Mouse (Mus musculus): ENCODE data around the gene Mttp. TPM values are rescaled to one million over a fixed set of nuclear protein-coding genes. Genes with fewer than 3 reads are reported as not detected.
A peak's percentile ranks its signal among the peaks of the same experiment; 100 is the strongest.

Gene Mttp
- total RNA-seq, 2 experiments from 2014 or later, result 1.8 TPM

DNA sequence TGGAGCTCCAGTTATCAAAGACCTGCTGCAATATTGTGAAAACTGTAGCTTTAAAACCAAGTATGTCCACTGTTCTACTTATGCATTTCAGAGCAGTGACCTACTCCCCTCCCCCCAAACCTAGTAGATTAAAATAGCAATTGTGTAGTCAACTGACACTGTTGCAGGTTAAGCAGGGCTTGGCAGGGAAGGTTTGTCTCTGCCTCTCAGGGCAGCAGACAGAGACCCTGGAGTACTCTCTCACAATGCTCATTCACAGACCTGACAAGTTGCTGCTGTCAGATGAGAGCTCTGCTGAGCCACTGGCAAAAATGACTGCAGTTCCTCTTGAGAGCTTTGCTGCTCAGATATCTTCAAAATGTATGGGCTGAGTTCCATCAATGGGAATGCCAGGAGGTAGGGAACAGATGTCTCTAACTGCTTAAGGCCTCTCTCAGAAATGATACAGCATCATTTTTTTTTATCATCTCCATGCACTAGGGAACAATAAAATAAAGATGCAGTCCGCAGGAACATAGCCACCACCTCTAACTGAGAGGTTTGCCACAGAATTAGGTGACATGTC lies 61.6 kb downstream of the Mttp start:
- DNase-seq, result no peak

DNA sequence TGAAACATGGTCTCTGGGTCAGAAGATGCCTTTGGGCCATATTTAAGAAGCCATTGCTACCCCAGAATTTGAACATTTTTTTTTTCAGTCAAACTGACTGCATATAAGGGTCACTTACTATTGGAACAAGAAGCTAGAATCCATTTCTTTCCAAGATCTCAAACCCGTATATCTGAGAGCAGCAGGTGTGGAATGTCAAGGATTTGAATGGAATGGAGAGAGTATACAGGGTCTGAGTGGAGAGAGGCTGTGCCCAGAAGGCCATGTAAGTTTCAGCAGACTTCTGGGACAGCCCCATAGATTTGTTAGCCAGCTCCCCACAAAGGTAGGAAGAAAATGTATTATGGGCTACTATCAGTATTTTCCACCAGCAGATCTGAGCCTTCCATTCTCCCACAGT lies 66.1 kb downstream of the Mttp start:
- no peak for DNase-seq

GRCm38 (mm10) chr3:138077476-138078340 lies 67.1 kb downstream of the Mttp start:
- DNase-seq, result no peak

- DNase-seq, result no peak
Observed at GRCm38 (mm10) chr3:138075209-138075608, 69.6 kb downstream of the Mttp start.

- no peak for DNase-seq
Observed at GRCm38 (mm10) chr3:138074214-138074613, 70.6 kb downstream of the Mttp start.

DNA sequence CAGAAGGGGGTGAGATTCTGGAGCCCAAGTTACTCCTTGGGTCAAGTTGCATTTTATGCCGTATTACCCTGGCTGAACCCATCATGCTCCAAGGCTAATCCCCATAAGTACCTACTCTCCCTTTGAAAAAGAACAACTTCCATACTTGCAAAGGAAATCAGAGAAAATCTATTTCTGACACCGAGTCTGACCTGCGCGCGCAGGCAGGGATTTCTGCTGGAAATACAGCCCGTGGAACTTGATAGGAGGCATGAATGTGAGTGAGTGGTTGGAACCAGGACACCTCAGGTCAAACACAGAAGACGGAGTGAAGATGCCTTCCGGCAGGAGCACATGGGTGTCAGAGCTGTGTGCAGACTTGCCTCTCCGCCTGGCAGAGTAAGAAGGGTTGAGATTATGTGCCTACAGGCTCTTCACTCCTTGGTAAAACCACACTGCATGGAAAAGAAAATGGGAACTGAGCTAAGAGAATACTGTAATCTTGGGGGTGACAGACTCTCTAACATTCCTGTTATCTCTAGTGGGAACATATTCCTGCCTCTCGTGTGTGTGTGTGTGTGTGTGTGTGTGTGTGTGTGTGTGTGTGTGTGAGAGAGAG lies 73.2 kb downstream of the Mttp start:
- DNase-seq, result peak; percentile 45

DNA sequence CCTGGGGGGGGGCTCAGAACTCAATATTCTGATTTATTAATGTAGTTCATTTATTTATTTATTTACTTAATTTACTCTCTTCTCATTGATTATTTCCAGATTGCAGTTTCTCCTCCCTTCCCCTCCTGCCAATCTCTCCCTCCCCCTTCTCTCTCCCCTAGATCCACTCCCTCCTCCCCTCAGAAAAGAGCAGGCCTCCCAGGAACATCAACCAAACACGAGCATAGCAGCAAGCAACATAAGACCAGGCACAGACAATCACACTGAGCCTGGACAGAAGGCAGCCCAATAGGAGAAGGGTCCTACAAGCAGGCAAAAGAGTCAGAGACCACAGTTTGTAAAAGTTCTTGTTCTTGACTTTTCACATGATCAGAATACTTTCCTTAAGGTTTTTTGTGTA lies 73.8 kb downstream of the Mttp start:
- DNase-seq, result no peak

DNA sequence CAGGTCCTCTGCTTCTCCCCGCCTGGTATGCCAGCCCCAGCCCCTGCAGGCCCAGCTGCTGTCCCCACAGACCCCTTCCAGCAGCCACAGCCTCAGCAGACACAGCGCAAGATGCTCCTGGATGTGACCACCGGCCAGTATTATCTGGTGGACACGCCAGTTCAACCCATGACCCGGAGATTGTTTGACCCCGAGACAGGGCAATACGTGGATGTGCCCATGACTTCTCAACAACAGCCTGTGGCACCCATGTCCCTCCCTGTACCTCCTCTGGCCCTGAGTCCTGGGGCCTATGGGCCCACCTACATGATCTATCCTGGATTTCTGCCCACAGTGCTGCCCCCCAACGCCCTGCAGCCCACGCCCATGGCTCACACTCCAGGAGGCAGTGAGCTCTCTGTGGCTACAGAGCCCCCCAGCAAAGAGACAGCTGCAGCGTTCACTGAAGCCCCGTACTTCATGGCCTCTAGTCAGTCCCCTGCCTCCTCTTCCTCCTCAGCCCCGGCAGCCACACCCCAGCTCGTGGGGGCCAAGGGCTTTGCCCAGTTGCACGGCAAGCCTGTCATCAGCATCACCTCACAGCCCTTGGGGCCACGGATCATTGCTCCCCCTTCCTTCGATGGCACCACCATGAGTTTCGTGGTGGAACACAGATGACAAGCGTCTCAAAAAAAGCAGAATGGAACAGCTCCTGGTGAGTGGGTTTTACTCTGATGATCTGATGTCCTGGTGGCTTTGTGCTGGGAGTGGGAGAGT lies 74.8 kb downstream of the Mttp start:
- DNase-seq, result no peak

- DNase-seq, result peak; percentile 19
Observed at GRCm38 (mm10) chr3:138068103-138068502, 76.7 kb downstream of the Mttp start.

GRCm38 (mm10) chr3:138067288-138067687 lies 77.5 kb downstream of the Mttp start, which contains the start of gene Gm5105:
TSS of gene Gm5105 (minus strand) at chr3:138067388.
- no peak for DNase-seq

- peak; percentile 68 for DNase-seq
Observed at GRCm38 (mm10) chr3:138066348-138066856, 78.4 kb downstream of the Mttp start.

GRCm38 (mm10) chr3:138065930-138066329 lies 78.8 kb downstream of the Mttp start:
- no peak for DNase-seq

DNA sequence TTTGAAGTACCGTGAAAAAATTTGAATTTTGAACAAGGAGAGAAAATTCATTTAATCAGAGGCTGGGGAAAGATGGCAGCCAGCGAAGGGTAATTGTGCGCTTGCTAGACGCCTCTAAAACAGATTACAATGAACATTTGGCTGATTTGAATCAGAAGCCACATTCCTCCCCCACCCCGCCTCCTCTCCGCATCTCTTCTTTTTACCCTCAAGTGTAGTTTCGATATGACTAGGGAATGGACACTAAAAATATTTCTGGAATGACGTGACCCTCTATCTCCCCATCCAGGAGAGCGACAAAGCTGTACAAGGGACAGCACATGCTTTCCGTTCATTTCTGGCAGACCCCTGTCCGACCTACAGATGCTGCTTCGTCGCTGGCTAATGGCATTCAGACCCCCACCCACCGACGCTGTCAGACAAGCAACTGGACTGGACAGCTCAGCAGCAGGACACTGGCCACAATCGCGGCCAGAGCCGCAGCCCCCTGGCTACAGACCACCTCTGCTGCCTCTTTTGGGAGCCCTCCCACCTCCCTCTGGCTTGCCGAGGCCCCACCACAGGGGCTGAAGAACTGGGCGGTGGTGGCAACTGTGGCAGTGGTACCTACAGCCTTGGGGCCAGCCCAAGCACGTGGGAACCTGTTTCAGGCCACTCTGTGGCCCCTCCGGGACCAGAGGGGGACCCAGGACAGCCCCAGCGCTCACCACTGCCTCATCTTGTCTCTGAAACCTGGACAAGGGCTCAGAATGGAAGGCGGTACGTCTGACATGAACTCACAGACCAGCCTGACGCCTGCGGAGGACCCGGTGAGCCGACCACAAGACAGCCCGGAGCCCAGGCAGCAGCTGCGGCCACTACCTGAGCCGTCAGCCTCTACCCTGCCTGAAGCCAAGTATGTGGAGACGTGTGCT lies 79.8 kb downstream of the Mttp start, which contains the start of gene 1110002E22Rik:
1110002E22Rik (plus strand) TSS at position 321 of the 914 bp plus-strand sequence.
- no peak for DNase-seq

DNA sequence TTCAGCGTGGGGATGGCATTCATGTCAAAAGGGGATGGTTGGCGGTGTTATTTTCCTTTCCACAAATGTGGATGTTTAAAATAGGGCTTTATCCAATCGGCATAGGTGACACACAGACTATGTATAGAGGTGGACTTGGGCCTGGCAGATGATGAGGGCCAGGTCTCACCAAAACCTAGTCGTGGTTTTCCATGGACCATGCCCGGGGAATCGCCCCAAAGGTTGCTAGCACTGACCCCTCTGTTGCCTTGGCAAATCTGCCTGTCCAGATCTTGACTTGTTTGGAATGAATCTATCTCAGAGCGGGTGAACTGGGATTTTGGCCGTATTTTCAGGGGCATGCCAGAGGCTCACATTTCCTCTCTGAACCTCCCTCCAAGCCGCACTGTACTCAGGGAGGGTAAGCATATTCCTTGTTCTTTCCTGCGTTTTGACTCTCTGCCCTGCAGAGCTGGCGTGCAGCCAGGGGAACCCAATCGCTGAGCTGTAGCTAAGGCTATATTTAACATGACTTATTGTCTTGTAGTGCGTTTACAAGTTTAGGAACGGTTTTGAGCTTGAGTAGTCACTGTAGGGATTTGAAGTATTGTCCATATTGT lies 80.9 kb downstream of the Mttp start:
- DNase-seq, result peak; percentile 76

- DNase-seq, result no peak
Observed at GRCm38 (mm10) chr3:138062673-138063072, 82.1 kb downstream of the Mttp start.

DNA sequence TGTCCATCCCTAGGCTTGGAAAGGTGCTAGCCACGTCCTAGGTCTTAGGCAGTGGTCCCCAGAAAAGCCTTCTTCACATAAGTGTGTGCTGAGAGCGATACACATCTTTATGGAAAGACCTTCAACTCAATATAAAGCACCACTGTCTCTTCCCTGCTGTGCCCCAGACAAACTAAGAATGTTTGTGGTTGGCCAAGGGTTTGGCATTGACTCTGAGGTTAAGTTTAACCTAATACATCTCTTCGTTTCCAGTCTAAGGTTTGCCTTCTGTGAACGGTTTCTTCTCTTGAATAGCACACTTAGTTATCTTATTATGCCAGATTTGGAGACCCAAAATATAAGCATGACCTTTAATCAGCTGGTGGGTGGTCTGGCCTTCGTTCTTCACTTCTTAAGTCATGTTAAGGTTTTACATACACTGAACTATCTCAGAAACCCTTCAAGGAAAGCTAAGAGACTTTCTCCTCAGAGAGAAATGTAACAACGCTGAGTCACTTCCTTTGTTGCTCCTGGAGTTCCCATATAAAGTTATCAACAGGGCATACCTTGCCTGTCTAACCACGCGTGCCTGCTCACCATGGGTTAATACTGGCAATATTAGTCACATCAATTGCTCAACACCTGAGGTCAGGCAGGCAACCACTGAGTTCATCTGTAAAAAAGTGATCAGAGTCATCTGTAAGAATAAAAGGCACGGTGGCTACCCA lies 83.4 kb downstream of the Mttp start:
- no peak for DNase-seq

GRCm38 (mm10) chr3:138060429-138060828 lies 84.3 kb downstream of the Mttp start:
- DNase-seq, result no peak

GRCm38 (mm10) chr3:138058226-138058625 lies 86.5 kb downstream of the Mttp start:
- DNase-seq, result no peak

DNA sequence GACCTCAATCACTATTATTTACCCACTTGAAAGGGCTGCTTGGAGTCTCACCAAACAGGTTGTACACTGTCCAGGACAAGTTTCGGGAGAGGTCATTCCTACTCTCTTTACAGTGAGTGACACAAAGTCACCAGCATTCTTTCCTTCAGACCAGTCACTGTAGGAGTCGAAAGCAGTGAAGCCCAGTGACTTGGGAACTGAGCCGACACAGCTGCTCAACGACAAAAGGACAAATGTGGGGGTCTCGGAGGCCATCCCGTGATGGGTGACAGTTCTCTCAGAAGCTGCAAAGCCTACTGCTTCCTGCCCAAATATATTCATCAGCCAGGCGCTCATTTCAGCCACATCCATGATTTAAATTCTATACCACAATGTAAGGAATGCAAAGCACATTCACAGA lies 87.8 kb downstream of the Mttp start:
- DNase-seq, result no peak

DNA sequence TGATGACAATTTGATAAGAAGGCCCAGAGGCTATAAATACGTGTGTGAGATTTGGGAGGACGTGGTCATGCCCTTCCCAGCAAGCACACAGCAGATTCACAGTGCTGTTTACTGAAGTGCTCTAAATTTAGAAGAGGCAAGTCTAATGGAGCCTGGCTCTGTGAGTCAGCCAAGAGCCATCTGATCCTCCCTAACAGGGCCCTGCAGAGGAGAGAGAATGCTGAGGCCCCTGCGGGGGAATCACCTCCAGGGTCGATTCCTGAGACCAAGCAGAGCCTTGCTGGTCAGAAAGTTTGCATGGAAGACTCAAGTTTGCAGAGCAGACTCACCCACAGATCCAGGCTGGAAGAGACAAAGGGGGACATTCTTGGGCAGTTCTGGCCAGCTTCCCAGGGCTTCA lies 90.8 kb downstream of the Mttp start:
- DNase-seq, result peak; percentile 53

Measured in gastrocnemius, postnatal 25 days (tissue).